Mouse (Mus musculus): Measurements from ENCODE around the gene Cdk14.

Gene Cdk14

DNA sequence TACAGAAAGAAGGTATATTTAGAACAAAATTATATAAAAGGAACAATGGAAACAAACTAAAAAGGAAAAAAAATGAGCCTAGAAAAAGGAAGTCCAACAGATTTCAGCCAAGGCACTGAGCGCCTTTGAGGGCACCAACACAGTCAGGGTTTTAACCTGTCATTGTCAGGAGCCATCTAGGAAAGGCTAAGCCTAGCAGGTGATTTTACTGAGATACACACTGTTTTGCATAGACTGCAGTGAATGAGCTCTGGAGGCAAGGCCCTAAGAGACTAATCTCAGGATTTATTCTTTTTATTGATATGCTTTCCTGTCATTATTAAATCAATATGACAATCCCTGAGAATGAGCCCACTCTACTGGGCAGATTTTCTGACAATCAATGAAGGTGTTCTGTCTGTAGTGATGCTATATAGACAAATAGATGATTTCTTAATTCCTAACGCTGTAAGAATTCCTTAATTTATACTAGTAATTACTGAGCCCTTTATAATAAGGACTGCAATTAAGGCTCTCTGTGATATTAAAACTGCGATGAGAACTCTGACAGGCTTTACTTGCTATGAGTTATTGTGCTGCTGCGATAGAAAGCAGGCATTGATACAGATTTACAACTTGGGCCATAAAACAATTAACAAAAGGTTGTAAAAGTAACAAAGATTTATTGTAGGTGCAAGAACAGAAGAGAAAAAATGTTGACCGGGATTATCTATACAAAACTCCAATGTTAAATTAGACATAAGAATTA lies 303.2 kb downstream of the Cdk14 start:
- DNase-seq (ENCODE audit: extremely low read depth, insufficient read length, low spot score), result no peak

GRCm38 (mm10) chr5:5115546-5115945 lies 304.6 kb downstream of the Cdk14 start:
- DNase-seq (ENCODE audit: extremely low read depth, insufficient read length, low spot score), result no peak

DNA sequence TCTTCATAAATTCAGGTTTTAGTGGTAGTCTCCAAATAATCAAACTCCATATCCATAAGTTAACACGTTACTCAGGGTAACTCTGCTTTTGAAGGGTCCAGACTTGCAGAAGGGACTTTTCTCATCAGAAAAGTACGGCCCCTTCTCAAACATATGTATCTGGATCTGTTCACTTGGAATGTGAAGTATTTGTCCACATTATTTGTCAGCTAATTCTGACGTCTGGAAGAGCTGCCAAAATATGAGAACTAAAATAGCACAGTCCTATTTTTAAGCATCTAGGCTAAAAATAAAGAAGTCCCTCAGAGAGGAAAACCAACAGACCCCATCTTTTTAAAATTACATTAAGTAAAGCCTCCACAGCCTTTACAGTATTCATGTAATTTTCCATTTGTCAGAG lies 310.5 kb downstream of the Cdk14 start:
- DNase-seq (ENCODE audit: extremely low read depth, insufficient read length, low spot score), result no peak

GRCm38 (mm10) chr5:5109017-5109416 lies 311.1 kb downstream of the Cdk14 start:
- no peak for DNase-seq (ENCODE audit: extremely low read depth, insufficient read length, low spot score)

DNA sequence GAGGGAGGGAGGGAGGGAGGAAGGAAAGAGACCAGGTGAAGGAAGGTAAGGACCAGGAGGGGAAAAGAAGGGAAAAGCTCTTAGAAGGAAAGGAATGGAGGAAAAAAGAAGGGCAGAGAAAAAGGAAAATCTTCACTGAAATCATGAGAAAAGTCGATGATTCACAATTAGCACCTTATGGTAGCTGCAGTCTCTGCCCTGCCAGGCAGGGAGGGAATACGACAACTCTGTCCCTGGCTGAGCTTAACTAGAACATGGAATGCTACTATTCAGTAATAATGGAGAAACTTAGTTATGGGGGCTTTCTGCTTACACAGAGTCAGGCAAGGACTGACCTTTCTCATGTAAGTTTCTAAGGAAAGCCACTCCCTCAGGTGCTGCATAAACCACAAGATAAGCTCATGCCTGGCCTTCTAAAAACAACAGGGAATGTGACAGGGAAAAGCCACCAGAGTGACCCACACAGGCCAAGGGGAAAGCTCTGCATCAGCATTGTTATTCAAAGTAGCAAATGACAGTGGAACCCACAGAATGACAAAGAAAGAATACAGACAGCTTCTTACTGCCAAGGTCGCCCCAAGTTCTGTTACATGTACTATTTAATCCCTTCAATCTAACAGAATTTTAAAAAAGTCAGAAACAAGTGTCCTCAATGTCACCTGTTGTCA lies 323.7 kb downstream of the Cdk14 start:
- no peak for DNase-seq (ENCODE audit: extremely low read depth, insufficient read length, low spot score)

DNA sequence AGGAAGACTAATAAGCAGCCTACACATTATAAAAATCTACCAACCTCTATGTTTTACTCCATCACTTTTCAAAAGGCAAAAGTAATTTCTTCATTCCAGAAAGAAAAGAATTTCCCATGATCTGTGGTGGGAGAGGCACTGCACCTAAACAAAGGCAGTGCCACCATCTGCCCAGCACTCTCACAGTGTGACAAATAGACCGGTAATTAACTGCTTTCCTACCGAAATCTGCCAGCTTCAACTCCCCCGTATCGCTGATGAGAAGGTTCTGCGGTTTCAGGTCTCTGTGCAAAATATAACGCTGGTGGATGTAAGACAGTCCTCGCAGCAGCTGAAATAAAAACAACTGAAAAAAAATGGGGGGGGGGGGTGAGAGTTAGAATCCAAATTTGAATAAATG lies 327.4 kb downstream of the Cdk14 start:
- DNase-seq (ENCODE audit: extremely low read depth, insufficient read length, low spot score), result no peak

- no peak for DNase-seq (ENCODE audit: extremely low read depth, insufficient read length, low spot score)
Measured at GRCm38 (mm10) chr5:5071526-5071925, 348.6 kb downstream of the Cdk14 start.

DNA sequence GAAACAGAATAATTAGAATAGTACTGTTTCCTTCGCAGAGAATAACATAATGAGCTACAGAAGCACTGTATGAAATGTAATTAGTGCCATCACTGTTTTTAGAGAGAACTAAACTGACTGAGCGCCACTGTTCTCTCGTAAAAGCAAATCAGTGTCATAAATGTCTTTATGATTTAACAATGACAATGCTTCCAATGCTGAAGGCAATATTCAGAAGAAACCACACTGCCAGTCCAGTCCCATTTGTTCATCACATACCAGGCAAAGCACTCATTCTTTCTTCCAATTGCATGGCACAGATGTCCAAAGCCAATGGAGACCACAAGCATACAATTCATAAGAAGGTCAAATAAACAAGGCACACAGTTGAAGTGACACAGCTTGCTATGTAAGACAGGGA lies 355.4 kb downstream of the Cdk14 start:
- DNase-seq (ENCODE audit: extremely low read depth, insufficient read length, low spot score), result no peak

GRCm38 (mm10) chr5:5056102-5056883 lies 363.8 kb downstream of the Cdk14 start:
- peak; percentile 13 for DNase-seq (ENCODE audit: extremely low read depth, insufficient read length, low spot score)

DNA sequence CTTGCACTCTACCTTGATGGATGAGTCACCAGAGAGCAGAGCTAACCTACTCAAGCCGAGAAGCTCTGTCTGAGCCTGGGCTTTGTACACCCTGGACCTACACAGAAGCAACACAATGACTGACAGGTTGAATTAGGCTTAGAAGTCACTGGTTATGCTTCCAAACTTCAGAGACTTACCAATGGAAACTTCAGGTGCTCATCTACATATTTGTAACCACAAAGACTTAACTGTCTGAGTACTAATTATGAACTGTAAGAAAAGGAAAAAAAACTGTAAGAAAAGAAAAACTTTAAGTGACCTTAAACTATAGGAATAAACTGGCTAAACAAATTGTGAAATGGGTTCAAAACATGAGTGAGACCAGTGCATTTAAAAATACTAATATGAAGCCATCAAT lies 364.6 kb downstream of the Cdk14 start:
- DNase-seq (ENCODE audit: extremely low read depth, insufficient read length, low spot score), result no peak

- no peak for DNase-seq (ENCODE audit: extremely low read depth, insufficient read length, low spot score)
Measured at GRCm38 (mm10) chr5:5054270-5054669, 365.8 kb downstream of the Cdk14 start.

GRCm38 (mm10) chr5:5044326-5044725 lies 375.8 kb downstream of the Cdk14 start:
- DNase-seq (ENCODE audit: extremely low read depth, insufficient read length, low spot score), result no peak

GRCm38 (mm10) chr5:5042735-5043134 lies 377.4 kb downstream of the Cdk14 start:
- no peak for DNase-seq (ENCODE audit: extremely low read depth, insufficient read length, low spot score)

- no peak for DNase-seq (ENCODE audit: extremely low read depth, insufficient read length, low spot score)
Measured at GRCm38 (mm10) chr5:5041480-5041879, 378.6 kb downstream of the Cdk14 start.

GRCm38 (mm10) chr5:5039700-5040284 lies 380.3 kb downstream of the Cdk14 start:
- DNase-seq (ENCODE audit: extremely low read depth, insufficient read length, low spot score), result no peak

- no peak for DNase-seq (ENCODE audit: extremely low read depth, insufficient read length, low spot score)
Measured at GRCm38 (mm10) chr5:5033445-5033844, 386.7 kb downstream of the Cdk14 start.

DNA sequence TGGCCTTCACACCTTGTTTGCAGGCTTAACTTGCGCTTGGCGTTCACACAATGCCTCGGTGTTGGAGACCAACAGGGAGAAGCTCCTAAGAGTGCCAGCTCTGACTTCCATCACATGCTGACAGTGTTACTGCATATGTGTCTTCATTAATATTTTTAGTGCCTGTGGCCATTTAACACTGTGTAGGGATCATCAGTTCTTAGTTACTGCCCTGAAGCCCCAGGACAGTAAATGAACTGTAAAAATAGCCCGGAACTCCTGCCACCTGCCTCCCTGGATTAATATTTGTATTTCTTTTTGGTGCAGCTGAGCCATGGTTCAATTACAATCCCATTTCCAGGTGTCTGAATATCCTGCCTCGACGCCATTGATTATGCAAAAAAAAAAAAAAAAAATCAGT lies 387.3 kb downstream of the Cdk14 start:
- DNase-seq (ENCODE audit: extremely low read depth, insufficient read length, low spot score), result no peak

- DNase-seq (ENCODE audit: extremely low read depth, insufficient read length, low spot score), result no peak
Measured at GRCm38 (mm10) chr5:5032446-5032845, 387.7 kb downstream of the Cdk14 start.

DNA sequence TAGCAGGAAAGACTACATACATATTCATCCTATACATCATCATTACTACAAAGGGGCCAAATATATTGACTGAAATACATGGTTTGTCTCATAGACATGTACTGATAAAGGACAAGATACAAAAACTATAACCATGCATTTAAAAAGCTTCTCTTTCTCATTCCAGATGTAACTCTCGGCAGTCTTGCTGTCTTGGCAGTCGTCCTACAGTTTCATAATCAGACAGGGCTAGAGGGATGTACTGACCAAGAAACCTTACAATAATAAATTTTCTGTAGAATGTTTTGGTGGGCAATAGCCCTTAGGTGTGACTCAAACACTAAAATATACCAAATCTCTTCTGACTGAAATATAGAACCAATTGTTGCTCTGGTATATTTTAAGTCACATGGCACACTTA lies 389.7 kb downstream of the Cdk14 start:
- no peak for DNase-seq (ENCODE audit: extremely low read depth, insufficient read length, low spot score)

GRCm38 (mm10) chr5:5018959-5019358 lies 401.2 kb downstream of the Cdk14 start:
- no peak for DNase-seq (ENCODE audit: extremely low read depth, insufficient read length, low spot score)

GRCm38 (mm10) chr5:5018242-5018641 lies 401.9 kb downstream of the Cdk14 start:
- no peak for DNase-seq (ENCODE audit: extremely low read depth, insufficient read length, low spot score)
